Mouse (Mus musculus) cerebellum, adult 11 months (tissue): ENCODE measurements around the gene Hoxa9.
A peak's percentile ranks its signal among the peaks of the same experiment; 100 is the strongest.

Source experiments
- DNase-seq: peaks from one replicate; pipeline ENCODE4 v3.0.0; 2022

Hoxa9 gene

GRCm38 (mm10) chr6:52215070-52215469, 15.8 kb downstream of the Hoxa9 start:
- no peak for DNase-seq

- DNase-seq, result no peak
These were observed 16.6 kb downstream of the Hoxa9 start for GRCm38 (mm10) chr6:52214271-52214670.

DNA sequence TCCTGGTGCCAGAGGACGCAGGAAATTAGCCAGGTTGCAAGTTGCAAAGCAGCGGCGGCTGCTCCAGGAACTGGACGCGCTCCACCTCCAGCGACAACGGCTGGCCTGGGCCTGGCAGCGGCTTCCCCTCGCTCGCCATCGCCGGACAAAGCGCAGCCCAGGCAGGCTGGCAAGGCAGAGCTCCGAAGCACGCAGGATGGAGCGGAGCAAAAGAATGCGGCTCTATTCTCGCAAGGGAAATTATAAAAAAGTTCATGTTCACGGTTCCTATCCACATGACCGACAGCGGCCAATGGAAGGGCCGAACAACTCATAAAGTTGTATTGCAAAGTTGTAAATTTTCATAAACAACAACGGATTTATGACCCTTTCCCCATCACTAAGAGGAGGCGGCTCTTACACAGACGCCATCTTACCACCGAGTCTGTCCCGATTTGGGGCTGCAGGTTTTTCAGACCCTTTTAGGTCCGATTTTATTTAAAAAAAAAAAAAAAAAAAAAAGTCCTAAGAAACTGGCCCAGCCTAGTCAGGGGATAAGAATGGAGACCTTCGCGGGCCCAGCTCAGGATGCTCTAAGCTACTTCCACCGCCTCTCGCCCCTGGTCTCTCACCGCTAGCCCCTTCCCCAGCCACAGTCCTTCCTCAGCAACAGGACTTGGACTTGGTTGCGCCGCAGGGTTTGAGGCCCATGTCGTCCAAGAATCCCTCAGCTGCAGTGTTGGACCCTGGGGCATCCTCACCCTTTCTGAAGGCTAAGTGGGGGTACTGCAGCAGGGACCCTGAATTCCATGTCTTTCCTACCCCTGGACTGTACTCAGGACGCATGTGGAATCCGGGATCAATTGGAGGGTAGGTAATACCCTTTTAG, 17.5 kb downstream of the Hoxa9 start, which contains the start of the genes Hoxa3 and Gm28308:
Hoxa3 (minus strand) TSS at position 218 of the 868 bp plus-strand sequence.
Gm28308 (minus strand) TSS at position 221 of the 868 bp plus-strand sequence.
- DNase-seq, result no peak

GRCm38 (mm10) chr6:52212556-52213118, 18.3 kb downstream of the Hoxa9 start:
- DNase-seq, result no peak

DNA sequence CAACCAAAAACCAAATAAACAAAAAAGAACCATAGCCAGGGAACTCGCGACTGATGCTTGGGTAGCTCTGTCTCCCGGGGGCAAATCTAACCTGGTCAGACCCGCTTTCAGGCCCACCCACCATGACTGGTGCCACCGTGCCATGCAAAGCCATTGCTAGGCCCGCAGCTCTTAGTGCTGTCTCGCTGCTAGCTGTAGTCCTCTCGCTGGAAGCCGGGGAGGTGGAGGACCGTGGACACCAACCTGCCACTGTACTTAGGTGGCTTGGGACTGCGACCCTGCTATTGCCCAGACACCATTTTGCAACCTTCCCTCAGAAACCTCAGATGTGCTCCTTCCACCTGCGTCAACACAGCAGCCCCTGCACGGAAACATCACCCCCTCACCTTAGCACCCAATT, 18.9 kb downstream of the Hoxa9 start:
- no peak for DNase-seq

DNA sequence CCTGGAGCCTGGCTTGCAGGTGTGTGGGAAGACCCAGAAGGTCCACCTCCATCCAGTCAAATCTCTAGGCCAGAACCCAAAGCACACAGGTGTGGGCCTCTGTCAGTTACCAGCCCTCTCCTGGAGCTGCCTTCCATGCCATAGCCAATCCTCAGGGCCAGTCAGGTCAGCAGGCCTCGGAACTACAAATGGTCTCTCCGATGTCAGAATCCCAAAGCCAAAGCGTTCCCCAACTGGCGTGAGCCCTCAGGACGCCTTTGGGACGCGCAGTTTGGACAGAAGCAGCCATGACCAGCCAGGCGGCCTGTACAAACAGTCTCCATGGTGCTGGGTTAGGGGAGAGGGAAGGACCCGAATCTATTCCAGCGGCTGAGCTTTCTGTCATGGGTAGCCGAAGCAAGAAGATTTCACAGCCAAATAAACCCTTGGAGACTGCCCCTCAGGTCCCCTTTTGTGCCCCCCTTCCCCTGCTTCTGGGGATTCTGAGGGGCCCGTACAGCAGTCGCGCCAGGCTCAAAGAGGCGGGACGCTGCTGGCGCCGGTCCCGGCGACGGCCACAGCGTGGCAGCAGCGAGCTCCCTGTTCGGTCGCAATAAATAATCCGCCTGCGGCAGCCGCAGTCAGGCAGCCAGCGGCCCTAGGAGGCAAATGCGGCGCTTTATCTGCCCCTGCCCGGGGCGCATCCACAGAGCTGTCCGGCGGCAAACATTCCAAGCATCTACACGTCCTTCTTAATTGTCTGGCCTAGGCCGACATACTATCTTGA, 19.5 kb downstream of the Hoxa9 start:
- peak; percentile 30 for DNase-seq

- DNase-seq, result no peak
These were observed 21.2 kb downstream of the Hoxa9 start for GRCm38 (mm10) chr6:52209685-52210046.

DNA sequence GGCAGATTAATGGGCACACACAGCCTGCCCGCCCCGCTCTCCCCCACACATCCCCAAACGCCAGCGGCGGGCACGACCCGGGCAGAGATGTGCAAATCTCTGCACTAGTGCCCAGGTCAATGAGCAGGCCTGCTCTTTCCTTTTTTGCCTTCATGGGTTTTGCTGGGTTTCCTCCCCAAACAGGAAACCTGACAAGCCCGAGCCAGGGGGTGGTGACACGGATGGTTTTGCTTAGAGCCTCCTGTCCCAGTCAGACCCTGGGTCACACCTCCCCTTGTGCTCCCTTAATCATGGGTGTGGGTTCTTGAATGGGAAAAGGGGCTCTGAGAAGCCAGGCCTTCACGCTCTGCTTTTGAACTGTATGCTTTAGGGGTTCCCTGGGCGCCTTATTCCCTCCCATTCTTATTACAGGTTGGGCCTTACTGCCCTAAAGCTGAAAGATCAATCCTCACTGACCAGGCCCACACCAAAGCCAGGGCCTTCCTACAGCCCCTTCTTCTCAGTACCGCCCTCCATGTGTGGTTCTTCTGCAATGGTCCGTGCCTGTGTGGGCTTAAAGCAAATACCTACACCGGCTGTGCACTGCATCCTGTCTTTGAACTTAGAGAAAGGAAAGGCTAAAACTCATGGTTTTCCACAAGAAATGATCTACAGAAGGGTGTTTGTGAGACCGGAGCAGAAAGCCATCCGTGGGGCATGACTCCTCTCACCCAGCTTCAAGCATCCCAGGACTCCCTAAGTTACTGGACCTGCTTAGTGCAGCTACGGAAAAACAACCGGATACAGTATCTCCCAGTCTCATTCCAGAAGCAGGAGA, 21.8 kb downstream of the Hoxa9 start:
- DNase-seq, result no peak

GRCm38 (mm10) chr6:52208072-52208867, 22.6 kb downstream of the Hoxa9 start, which contains the start of gene Hoxa6:
Gene Hoxa6, minus strand, starts transcription at chr6:52208722.
- DNase-seq, result no peak

DNA sequence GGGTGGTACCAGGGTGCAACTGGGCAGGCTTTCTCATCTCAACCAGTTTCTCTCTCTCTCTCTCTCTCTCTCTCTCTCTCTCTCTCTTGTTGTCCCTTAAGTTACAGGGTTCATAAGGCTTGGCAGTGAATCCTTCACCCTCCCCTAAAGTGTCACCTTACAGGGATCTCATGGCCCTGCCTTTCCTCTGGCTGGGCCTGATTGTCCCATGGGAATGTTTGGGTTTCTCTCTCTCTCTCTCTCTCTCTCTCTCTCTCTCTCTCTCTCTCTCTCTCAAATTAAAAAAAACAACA, 23.3 kb downstream of the Hoxa9 start:
- no peak for DNase-seq

GRCm38 (mm10) chr6:52206882-52207683, 23.8 kb downstream of the Hoxa9 start:
- no peak for DNase-seq

DNA sequence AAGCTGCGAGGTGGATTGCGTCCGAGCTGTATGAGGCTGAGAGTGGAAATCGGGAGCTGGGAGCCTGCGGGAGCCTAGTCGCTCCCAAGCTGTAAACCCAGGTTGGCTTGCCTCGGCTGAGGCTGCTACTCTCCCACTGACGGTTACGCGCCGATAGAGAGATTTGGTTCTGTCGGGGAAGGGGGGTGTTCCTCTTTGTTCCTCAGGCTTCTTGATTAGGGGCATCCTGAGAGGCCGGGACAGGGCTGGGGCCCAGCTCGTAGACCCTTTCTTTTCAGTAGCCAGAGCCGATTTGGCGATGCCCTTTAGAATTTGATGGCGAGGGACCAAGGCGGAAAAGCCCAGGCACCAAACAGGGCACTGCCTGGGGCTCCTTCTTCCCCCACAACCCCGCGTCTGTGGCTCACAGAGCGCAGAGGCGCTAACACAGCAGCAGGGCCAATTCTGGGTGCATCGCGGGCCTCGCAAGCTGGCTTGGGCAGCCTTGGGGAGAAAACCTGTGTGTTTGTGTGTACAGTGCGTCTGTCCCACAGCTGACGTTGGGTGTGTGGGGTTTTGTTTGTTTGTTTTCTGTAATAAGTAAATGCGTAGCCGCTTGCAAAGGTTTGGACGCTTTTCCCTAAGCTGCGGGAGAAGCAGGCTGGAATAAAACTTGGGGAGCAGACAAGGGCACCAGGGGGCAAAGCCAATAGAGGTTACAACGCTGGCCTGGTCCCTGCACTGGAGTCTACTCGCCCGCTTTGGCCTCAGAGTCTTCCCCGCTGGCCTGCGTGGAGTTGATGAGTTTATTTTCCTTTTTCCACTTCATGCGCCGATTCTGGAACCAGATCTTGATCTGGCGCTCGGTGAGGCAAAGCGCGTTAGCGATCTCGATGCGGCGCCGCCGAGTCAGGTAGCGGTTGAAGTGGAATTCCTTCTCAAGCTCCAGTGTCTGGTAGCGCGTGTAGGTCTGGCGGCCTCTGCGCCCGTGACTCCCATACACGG, 25.0 kb downstream of the Hoxa9 start:
- no peak for DNase-seq

GRCm38 (mm10) chr6:52205221-52205620, 25.7 kb downstream of the Hoxa9 start:
- no peak for DNase-seq

- DNase-seq, result no peak
These were observed 26.7 kb downstream of the Hoxa9 start, which contains the start of gene Hoxa5 for GRCm38 (mm10) chr6:52204050-52204752. Gene Hoxa5, minus strand, starts transcription at chr6:52204587.

GRCm38 (mm10) chr6:52203371-52204049, 27.4 kb downstream of the Hoxa9 start:
- no peak for DNase-seq

DNA sequence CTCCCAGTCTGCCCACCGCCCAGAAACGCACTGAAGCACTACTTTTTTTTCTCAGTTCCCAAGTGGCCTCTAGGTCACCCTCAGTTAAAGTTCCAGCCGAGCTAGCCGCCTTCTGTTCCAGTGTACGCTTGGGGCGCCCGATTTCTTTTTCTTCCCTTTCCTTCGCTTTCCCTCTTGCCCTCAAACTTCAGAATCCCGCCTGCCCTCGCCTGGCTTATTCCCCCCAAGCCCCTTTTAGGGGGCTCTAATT, 27.8 kb downstream of the Hoxa9 start:
- DNase-seq, result no peak

- no peak for DNase-seq
These were observed 28.3 kb downstream of the Hoxa9 start for GRCm38 (mm10) chr6:52202362-52203120.

GRCm38 (mm10) chr6:52201269-52201668, 29.6 kb downstream of the Hoxa9 start:
- no peak for DNase-seq
